Mouse (Mus musculus): Measurements from ENCODE around the gene Adat1.

- TF ChIP-seq CTCF (IDR thresholded peaks at IDR 0.05; ENCODE audit: low read depth) (no peak), EP300 (IDR thresholded peaks at IDR 0.05; ENCODE audit: low read depth) (no peak)
These were observed 23.6 kb downstream of the Adat1 start for GRCm38 (mm10) chr8:111968541-111968940.
